Mouse (Mus musculus): Measurements from ENCODE around the gene Pcyt1a.

The Pcyt1a gene

GRCm38 (mm10) chr16:32430474-32431046, at the start of gene Pcyt1a:
TSS of gene Pcyt1a (plus strand) at chr16:32430921.
- DNase-seq (ENCODE audit: low spot score), result peak; percentile 85

GRCm38 (mm10) chr16:32382901-32383300, 47.8 kb upstream of the Pcyt1a start:
- no peak for DNase-seq (ENCODE audit: low spot score)

- no peak for DNase-seq (ENCODE audit: low spot score)
Observed at GRCm38 (mm10) chr16:32384885-32385284, 45.8 kb upstream of the Pcyt1a start.

- DNase-seq (ENCODE audit: low spot score), result no peak
Observed at GRCm38 (mm10) chr16:32386826-32387225, 43.9 kb upstream of the Pcyt1a start.

DNA sequence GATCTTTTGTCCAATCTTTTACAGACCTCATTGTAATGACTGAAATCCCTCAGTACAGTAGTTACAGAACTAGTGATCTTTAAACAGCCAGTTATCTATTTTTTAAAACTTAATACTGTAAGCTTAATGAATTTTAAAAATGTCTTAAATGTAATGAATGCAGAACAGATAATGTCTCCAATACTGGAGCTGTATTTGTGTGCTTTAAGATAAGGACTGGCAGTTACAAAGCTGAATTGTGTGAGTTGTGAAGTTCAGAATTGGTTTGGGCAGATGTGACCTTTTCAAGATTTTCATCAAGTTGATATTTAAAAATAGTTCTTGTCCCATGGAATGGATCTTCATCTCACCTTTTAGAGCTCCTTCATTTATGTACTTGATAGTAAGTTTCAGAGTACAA, 41.7 kb upstream of the Pcyt1a start:
- no peak for DNase-seq (ENCODE audit: low spot score)

DNA sequence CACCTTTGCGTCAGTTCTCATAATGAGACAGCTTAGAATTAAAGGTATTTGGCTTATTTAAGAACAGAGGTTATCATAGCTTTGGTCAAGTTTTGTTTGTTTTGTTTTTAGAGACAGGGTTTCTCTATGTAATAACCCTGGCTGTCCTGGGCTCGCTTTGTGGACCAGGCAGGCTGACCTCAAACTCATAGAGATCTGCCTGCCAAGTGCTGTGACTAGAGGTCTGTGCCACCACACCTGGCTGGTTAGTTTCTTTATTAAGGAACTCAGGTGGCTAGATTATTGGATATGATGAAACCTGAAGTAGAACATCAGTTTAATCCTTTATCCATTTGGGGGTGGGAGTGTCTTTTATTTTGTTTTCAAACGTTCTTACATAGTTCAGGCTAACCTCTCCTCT, 40.9 kb upstream of the Pcyt1a start:
- DNase-seq (ENCODE audit: low spot score), result no peak

DNA sequence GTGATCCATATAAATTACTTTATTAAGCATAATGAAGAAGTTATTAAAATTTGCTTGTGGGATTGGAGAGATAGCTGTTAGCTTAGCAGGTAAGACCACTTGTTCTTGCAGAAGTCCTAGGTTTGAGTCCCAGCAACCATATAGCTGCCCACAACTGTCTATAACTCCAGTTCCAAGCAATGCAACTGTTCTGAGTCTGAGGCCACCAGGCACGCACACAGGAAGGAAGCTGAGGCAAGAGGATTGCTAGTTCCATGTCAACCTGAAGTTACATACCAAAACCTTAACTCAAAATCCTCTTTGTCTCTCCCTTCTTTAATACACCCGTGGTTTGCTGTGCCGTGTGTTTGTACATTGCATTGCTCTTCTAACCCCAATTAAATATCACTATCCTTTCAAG, 39.8 kb upstream of the Pcyt1a start:
- no peak for DNase-seq (ENCODE audit: low spot score)

DNA sequence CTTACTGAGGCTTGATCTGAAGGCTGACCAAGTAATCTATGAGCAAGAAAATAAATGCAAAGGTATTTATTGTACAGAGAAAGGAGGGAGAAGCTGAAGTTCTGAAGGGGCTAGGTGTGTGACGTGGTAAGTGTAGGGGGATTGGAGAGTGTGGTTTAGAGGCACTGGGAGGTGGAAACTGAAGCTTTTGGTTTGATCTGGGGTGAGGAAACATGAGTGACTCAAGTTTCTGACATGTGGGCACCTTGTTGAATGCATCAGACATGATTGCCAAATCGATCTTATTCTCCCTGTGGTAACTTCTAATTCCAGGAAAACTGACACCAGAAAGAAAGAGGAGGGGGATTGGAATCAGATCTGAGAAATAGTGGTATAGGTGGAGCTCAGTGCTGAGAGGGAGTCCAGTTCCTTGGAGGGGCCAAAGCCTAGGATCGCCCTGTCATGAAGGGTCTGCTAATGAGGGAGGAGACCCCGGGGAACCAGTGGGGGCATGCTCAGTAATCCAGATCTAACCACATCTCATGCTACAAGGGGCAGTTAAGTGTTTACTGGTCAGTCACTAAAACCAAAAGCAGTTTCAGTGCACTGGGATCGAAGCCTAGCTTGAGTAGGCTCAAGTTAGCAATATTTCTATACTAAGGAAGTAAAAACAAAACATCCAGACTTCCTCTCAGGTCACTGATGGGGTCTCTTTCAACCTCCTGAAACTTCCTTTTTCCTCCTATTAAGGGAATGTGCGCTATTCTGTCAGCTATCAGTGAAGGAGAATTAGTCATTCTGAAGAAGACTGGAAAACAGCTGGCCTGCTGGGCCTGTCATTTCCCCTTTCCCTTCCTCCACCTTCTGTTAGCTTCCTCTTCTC, 34.8 kb upstream of the Pcyt1a start:
- DNase-seq (ENCODE audit: low spot score), result no peak

DNA sequence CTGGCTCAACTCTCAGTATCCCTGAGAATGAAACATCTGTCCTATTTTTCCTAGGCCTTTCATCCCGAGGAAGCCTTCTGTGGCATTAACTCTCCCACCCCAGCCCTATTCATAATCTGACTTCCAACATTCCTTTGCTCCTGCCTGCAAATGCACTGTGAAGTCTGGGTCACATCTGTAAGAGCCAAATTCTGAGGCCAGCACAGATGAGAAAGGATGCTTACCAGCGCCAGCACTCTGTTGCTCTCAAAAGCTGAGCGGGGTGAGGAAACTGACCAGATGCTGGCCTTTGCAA, 34.2 kb upstream of the Pcyt1a start:
- DNase-seq (ENCODE audit: low spot score), result no peak

GRCm38 (mm10) chr16:32398206-32398605, 32.5 kb upstream of the Pcyt1a start:
- DNase-seq (ENCODE audit: low spot score), result no peak

GRCm38 (mm10) chr16:32400267-32400666, 30.5 kb upstream of the Pcyt1a start, which contains the start of gene Tm4sf19:
TSS of gene Tm4sf19 (plus strand) at chr16:32400506.
- DNase-seq (ENCODE audit: low spot score), result no peak

GRCm38 (mm10) chr16:32401335-32401965, 29.3 kb upstream of the Pcyt1a start:
- no peak for DNase-seq (ENCODE audit: low spot score)

DNA sequence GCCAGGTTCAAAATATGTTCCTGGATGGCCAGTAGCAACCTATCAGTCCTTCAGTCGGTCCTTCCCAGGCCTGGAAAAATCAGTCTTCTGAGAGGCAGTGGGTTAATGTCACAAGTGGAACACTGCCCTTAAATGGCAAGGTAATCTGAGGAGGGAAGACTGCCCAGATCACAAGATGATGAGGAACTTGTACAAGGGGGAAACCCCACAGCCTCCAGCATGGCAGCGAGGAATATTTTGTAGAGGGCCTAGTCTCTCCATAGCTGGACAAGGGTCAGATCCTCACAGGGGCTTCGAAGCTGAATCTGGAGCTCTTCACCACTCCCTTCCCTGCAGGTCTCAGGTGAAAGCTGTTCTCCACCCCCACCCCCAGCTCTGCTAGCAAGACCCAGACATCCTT, 27.9 kb upstream of the Pcyt1a start:
- DNase-seq (ENCODE audit: low spot score), result no peak

GRCm38 (mm10) chr16:32405716-32406115, 25.0 kb upstream of the Pcyt1a start:
- no peak for DNase-seq (ENCODE audit: low spot score)

DNA sequence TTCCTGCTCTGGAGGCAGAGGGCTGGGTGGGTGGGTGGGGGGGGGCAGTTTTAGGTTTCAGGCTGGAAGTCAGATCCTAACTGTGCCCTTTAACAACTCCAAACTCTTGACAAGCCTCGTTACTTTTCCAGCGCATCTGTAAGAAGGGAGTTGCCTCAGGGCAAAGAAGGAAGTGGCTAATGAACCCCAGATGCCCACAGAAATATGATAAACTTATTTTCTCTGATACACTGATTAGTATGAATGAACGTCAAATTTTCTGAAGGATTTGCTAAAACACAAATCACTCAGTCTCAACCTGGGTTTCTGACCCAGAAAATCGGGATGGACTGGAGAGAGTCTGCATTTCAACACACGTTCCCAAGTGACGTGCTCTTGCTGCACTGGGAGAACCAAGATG, 24.1 kb upstream of the Pcyt1a start:
- no peak for DNase-seq (ENCODE audit: low spot score)

DNA sequence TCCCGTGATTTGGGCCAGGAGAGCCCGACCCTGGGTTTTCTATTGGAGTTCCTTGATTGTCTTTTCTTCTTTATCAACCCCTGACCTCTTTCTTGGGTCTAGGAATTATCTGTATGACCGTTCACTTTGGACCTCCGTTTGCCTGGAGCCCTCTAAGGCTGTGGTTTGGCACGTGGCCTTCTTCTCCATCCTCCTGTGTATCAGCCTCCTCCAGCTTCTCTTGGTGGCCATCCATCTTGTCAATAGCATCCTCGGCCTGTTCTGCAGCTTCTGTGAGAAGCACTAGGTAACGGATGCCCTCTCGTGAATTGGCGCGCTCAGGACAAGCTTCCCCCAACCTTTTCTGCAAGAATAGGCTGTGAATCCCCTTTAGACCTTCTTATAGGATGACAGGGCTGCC, 23.0 kb upstream of the Pcyt1a start:
- DNase-seq (ENCODE audit: low spot score), result no peak

DNA sequence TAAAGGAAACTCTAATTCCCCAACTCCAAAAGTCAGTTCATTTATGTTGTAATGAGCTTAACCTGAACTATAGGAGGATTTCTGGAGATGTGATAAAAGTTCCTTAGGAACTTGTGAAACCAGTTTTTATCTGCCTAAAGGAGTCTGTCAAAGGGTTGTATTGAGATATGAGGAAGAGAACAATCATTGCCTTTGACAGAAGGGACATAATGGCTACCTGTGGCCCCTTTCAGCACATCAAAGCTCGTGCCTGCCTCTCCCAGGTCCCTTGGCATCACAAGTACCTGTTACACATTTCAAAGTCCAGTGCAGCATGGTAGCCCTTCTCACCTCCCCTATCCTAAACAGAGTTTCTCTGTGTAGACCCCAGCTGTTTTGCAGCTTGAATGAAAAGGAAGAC, 13.3 kb upstream of the Pcyt1a start:
- no peak for DNase-seq (ENCODE audit: low spot score)

- DNase-seq (ENCODE audit: low spot score), result peak; percentile 94
Observed at GRCm38 (mm10) chr16:32419517-32420483, 10.9 kb upstream of the Pcyt1a start, which contains the start of gene Tctex1d2. TSS of gene Tctex1d2 (plus strand) at chr16:32419702.

DNA sequence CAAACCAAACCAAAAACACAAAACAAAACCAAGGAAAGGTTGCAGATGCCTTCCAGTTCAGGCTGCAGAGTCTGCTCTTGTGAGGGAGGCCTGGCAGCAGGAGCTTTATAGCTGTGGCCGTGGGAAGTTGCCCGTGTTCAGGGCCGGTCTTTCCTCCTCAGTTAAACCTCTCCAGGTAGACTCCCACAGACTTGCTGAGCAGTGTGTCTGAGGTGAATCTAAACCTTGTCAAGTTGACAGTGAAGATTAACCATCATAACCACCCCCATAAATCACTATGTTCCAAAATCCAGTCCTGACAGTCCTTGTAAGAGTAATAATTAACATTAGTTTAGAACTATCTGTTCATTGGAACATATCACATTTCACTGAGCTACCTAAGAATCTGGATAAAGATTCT, 3.2 kb upstream of the Pcyt1a start:
- DNase-seq (ENCODE audit: low spot score), result no peak

DNA sequence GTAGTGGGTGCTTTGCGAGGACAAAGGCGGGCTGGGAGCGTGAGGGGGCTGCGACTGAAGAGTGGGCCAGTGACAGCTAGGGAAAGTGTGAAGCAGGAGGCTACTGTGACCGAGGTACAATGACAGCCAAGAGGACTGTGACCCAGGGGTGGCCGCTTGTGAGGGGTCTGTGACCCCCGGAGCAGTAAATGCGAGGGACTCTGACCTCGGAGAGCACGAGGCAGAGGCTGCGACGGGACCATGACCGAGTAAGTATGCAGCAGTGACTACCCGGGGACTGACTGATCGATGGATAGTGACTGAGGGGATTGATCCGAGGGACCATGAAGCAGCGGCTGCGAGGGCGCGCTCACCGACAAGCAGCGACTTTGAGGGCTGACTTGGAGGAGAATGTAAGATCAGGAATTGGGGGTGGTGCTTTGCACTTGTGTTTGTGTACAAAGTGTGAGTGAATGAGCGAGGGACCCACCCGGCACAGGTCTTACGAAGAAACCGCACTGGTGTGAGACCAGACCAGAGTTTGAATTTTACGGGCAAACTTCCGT, 398 bp downstream of the Pcyt1a start:
- no peak for DNase-seq (ENCODE audit: low spot score)

DNA sequence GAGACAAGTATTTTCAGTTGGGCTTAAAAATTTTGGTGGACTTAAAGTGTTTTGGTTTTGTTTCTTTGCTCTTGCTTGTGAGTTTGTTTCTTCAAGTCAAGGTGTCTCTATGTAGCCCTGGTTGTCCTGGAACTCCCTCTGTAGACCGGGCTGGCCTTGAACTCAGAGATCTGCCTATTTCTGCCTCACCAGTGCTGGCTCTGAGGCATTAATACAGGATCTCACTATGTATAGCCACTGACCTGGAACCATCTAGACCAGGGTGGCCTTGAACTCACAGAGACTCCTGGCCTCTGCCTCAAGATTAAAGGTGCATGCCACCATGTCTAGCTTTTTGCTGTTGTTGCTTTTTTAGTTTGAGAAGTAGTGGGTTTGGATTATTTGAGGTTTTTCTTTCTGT, 1.2 kb downstream of the Pcyt1a start:
- no peak for DNase-seq (ENCODE audit: low spot score)

GRCm38 (mm10) chr16:32433138-32433537, 2.4 kb downstream of the Pcyt1a start:
- no peak for DNase-seq (ENCODE audit: low spot score)

All from ovary, adult 18-20 months (tissue).